Comparison of ENCODE assay signal across 28 mouse cellular contexts in genomic region chr14:20169251-20169650, GRCm38 (mm10). TPM values are rescaled to one million over a fixed set of nuclear protein-coding genes. Genes with fewer than 3 reads are reported as not detected.
DNase-seq lines count a peak whose midpoint lies in the region; ATAC-seq and TF ChIP-seq lines count a peak whose summit lies in the region.
"Had no signal": no experiment of that assay in that cellular context is flagged by ENCODE, and none has a peak within 500 bp of the region (broad histone marks: within the 10 kb centered on the region; RNA-seq: fewer than 3 reads in every experiment).

No protein-coding gene starts in this region.

- H3K9ac ChIP-seq in MEL (ENCODE audit: control insufficient read depth, low read depth, low read length, poor library complexity, severe bottlenecking), result no peak overlapping the region
- H3K9ac ChIP-seq: embryonic facial prominence, embryonic 13.5 days; forebrain, embryonic 13.5 days; heart, embryonic 13.5 days; hindbrain, embryonic 14.5 days had no signal

- TF ChIP-seq POLR2A in MEL (IDR thresholded peaks at IDR 0.05; ENCODE audit: control insufficient read depth in 1 of 2, insufficient read depth in 1 of 2, low read depth in 1 of 2, low read length in 2 of 2, poor library complexity in 1 of 2), result no peak

- no peaks in the 10 kb centered on the region for H3K79me2 ChIP-seq in MEL (ENCODE audit: control insufficient read depth, insufficient read depth, low read length, poor library complexity)

- TF ChIP-seq RAD21 in MEL (IDR thresholded peaks at IDR 0.05; ENCODE audit: low read depth, low read length), result no peak

- H3K27me3 ChIP-seq in MEL (ENCODE audit: control insufficient read depth in 1 of 2, insufficient read depth in 2 of 2, low read length in 2 of 2), result no peaks in the 10 kb centered on the region
- H3K27me3 ChIP-seq: embryonic facial prominence, embryonic 13.5 days; forebrain, embryonic 13.5 days had no signal

- peaks cover 0 to 10% of the 10 kb centered on the region in 2 experiments; a peak in 1 of 4 replicates for H3K36me3 ChIP-seq in MEL (ENCODE audit: control insufficient read depth in 1 of 2, insufficient read depth in 2 of 2, low read length in 2 of 2)
- H3K36me3 ChIP-seq: embryonic facial prominence, embryonic 13.5 days; heart, embryonic 10.5 days; heart, embryonic 13.5 days had no signal

- no peaks in the 10 kb centered on the region for H3K9me3 ChIP-seq in MEL (replicated peaks; ENCODE audit: insufficient read depth, low read length)
- H3K9me3 ChIP-seq: embryonic facial prominence, embryonic 13.5 days; forebrain, embryonic 10.5 days; forebrain, embryonic 13.5 days; G1E; heart, embryonic 10.5 days; heart, embryonic 13.5 days had no signal

- no peak for TF ChIP-seq CTCF in MEL (IDR thresholded peaks at IDR 0.05 in 2 of 3, conservative IDR thresholded peaks at IDR 0.05 in 1 of 3; ENCODE audit: control insufficient read depth in 1 of 3, insufficient read depth in 1 of 3, low read depth in 2 of 3, low read length in 3 of 3, poor library complexity in 1 of 3, severe bottlenecking in 1 of 3)

- H3K4me3 ChIP-seq in MEL (ENCODE audit: control insufficient read depth in 1 of 2, insufficient read depth in 1 of 2, low read depth in 2 of 2, low read length in 2 of 2), result no peak overlapping the region
- H3K4me3 ChIP-seq: embryonic facial prominence, embryonic 13.5 days; forebrain, embryonic 10.5 days; forebrain, embryonic 13.5 days; heart, adult 2 months; heart, embryonic 10.5 days; heart, embryonic 13.5 days had no signal

- TF ChIP-seq EP300 in MEL (IDR thresholded peaks at IDR 0.05; ENCODE audit: low read depth in 1 of 2, low read length in 2 of 2), result no peak

- peaks cover 0 to 12% of the 10 kb centered on the region in 2 experiments; a peak in 3 of 4 replicates for H3K4me1 ChIP-seq in MEL (ENCODE audit: control insufficient read depth in 1 of 2, insufficient read depth in 2 of 2, low read length in 2 of 2)

- H3K27ac ChIP-seq in MEL (ENCODE audit: control insufficient read depth, low read depth, low read length), result no peak overlapping the region
- H3K27ac ChIP-seq: embryonic facial prominence, embryonic 13.5 days; forebrain, embryonic 10.5 days; forebrain, embryonic 13.5 days; heart, adult 2 months; heart, embryonic 10.5 days; heart, embryonic 13.5 days; hindbrain, embryonic 14.5 days; hindbrain, postnatal 0 days had no signal

- peak; percentile 27; the same call in 1 of the 2 replicates for ATAC-seq in megakaryocyte progenitor cell, adult 5-6 weeks (replicated peaks; ENCODE audit: poor library complexity)
- ATAC-seq in erythroblast, adult 5-6 weeks (replicated peaks; ENCODE audit: low FRiP score, poor library complexity, severe bottlenecking), result no peak
- ATAC-seq: CD4-positive, CD25-positive, alpha-beta regulatory T cell, adult 4 months; forebrain, embryonic 13.5 days; forebrain, embryonic 16.5 days; hindbrain, postnatal 0 days; inflammation-experienced regulatory T-cells, adult 6 months had no signal

- DNase-seq in thymus, postnatal 4 days, result peak; percentile 24
- no peak for DNase-seq in thymus, postnatal 10 days (ENCODE audit: low spot score in 2 of 2)
- peak; percentile 19 for DNase-seq in MEL (ENCODE audit: low read depth, low spot score)
- no peak for DNase-seq in spleen, adult 18-20 months
- no peak for DNase-seq in lung, postnatal 14 days
- DNase-seq: adrenal gland, postnatal 10 days; adrenal gland, postnatal 36 days; cerebellum, adult 2 months; cerebellum, adult 9-11 months; cerebellum, postnatal 25 days; gastrocnemius, postnatal 10 days; gastrocnemius, postnatal 36 days; heart, adult 2 months; heart, postnatal 14 days; heart, postnatal 4 days had no signal

TF ChIP-seq in MEL, 35 proteins besides CTCF, POLR2A, EP300 and RAD21:
- TF ChIP-seq BHLHE40 (IDR thresholded peaks at IDR 0.05; ENCODE audit: borderline replicate concordance, low read depth, low read length), result no peak
- TF ChIP-seq MEF2A (IDR thresholded peaks at IDR 0.05; ENCODE audit: extremely low read depth, insufficient replicate concordance, low read depth, low read length, poor library complexity, severe bottlenecking), result no peak
- no peak for TF ChIP-seq TBP (IDR thresholded peaks at IDR 0.05; ENCODE audit: low read depth, low read length)
- TF ChIP-seq KAT2A (conservative IDR thresholded peaks at IDR 0.05; ENCODE audit: low read depth, low read length), result no peak
- no peak for TF ChIP-seq HCFC1 (IDR thresholded peaks at IDR 0.05; ENCODE audit: low read depth, low read length)
- TF ChIP-seq MYC (IDR thresholded peaks at IDR 0.05; ENCODE audit: low read depth, low read length), result no peak
- TF ChIP-seq SMC3 (IDR thresholded peaks at IDR 0.05; ENCODE audit: low read depth, low read length), result no peak
- TF ChIP-seq USF1 (IDR thresholded peaks at IDR 0.05; ENCODE audit: low read depth, low read length), result no peak
- no peak for TF ChIP-seq NRF1 (IDR thresholded peaks at IDR 0.05; ENCODE audit: insufficient read depth, low read depth, low read length, poor library complexity, severe bottlenecking)
- TF ChIP-seq USF2 (IDR thresholded peaks at IDR 0.05; ENCODE audit: borderline replicate concordance in 1 of 2, insufficient read depth in 1 of 2, low read depth in 1 of 2, low read length in 2 of 2), result no peak

RNA-seq across cellular contexts. Expression of gene Kcnk5, which starts 12.4 kb away (rescaled TPM):
- 6.7 and 10.9 TPM in 2 replicates for total RNA-seq in MEL (2012; rRNA removed)
- polyA plus RNA-seq in MEL (2012; ENCODE audit: insufficient read depth in 1 of 2, insufficient read length in 2 of 2, low read depth in 1 of 2, low replicate concordance in 2 of 2, missing spikeins in 1 of 2), result 1 to 10 TPM in 1 of 2 experiments, not detected in 1; 9.3 TPM
- 0.37 and 1.7 TPM in 2 replicates for total RNA-seq in megakaryocyte progenitor cell, adult 5-6 weeks (2015)
- total RNA-seq in megakaryocyte progenitor cell, adult 5-6 weeks (2017), result 1.2 and 7.0 TPM in 2 replicates
- not detected in 2 replicates for total RNA-seq in erythroblast, adult 5-6 weeks (2015; ENCODE audit: low replicate concordance)
- 0.26 and 2.0 TPM in 2 replicates for total RNA-seq in erythroblast, adult 5-6 weeks (2017; ENCODE audit: low replicate concordance)

RNA-seq across cellular contexts. Expression of gene Saysd1, which starts 30.9 kb away (rescaled TPM):
- 2.0 and 3.2 TPM in 2 replicates for total RNA-seq in MEL (2012; rRNA removed)
- polyA plus RNA-seq in MEL (2012; ENCODE audit: insufficient read depth in 1 of 2, insufficient read length in 2 of 2, low read depth in 1 of 2, low replicate concordance in 2 of 2, missing spikeins in 1 of 2), result 1 to 10 TPM in 1 of 2 experiments, not detected in 1; 4.4 TPM
- 3.4 and 3.9 TPM in 2 replicates for total RNA-seq in megakaryocyte progenitor cell, adult 5-6 weeks (2015)
- 0.62 and 1.4 TPM in 2 replicates for total RNA-seq in megakaryocyte progenitor cell, adult 5-6 weeks (2017)
- total RNA-seq in erythroblast, adult 5-6 weeks (2015; ENCODE audit: low replicate concordance), result 1.9 TPM in 1 of 2 replicates, not detected in the other
- total RNA-seq in erythroblast, adult 5-6 weeks (2017; ENCODE audit: low replicate concordance), result not detected in 2 replicates

Comparison
In these comparisons a context has a peak if more than half of its experiments do, and no peak if none do; other contexts are left out.
1. DNase-seq: peak in thymus, postnatal 4 days (single experiment) and MEL (single experiment); none in thymus, postnatal 10 days (0 of 2), spleen, adult 18-20 months (0 of 2) and lung, postnatal 14 days (single experiment).